Comparison of ENCODE assay signal across 23 mouse cellular contexts in the genomic region with DNA sequence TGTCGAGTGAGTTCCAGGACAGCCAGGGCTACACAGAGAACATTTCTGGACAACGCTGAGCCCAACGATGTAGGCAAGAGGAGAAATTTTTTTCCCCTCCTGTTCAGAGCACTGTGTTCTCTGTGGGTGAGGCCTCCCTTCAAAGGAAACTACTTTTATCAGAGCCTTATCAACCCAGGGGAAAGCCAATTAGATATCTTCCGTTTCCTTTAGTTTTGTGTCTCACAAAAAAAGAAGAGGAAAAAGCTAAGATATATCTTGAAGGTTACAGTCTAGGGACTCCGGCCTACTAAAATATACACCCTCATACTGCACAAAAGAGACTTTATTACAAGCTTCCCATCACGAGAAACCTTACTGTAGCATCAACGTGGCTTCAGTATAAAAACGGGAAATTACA. TPM values are rescaled to one million over a fixed set of nuclear protein-coding genes. Genes with fewer than 3 reads are reported as not detected.
"Had no signal": no experiment of that assay in that cellular context is flagged by ENCODE, and none has a peak within 500 bp of the region (broad histone marks: within the 10 kb centered on the region; RNA-seq: fewer than 3 reads in every experiment).

No protein-coding gene starts in this region.

- DNase-seq: gastrocnemius, adult 2 months; gastrocnemius, postnatal 10 days; gastrocnemius, postnatal 25 days; heart, adult 18-20 months; heart, postnatal 10 days; heart, postnatal 36 days; kidney, adult 11 months; kidney, adult 2 months; kidney, adult 9 months; kidney, postnatal 10 days; kidney, postnatal 25 days; kidney, postnatal 4 days; liver had no signal

- H3K9ac ChIP-seq: heart, embryonic 12.5 days; hindbrain, embryonic 13.5 days; hindbrain, embryonic 15.5 days; liver, embryonic 14.5 days had no signal

- H3K36me3 ChIP-seq: heart, embryonic 10.5 days; heart, embryonic 12.5 days; hindbrain, embryonic 13.5 days; hindbrain, embryonic 15.5 days had no signal

- H3K9me3 ChIP-seq: heart, embryonic 10.5 days; heart, embryonic 12.5 days; hindbrain, embryonic 13.5 days; hindbrain, embryonic 15.5 days had no signal

- ATAC-seq: hindbrain, postnatal 0 days; intestine, embryonic 16.5 days had no signal

- H3K4me2 ChIP-seq: heart, embryonic 12.5 days; hindbrain, embryonic 13.5 days; hindbrain, embryonic 15.5 days had no signal

- H3K27me3 ChIP-seq: heart, embryonic 12.5 days; hindbrain, embryonic 13.5 days; hindbrain, embryonic 15.5 days had no signal

- H3K27ac ChIP-seq: gastrocnemius, adult 2 months; heart, embryonic 10.5 days; hindbrain, embryonic 13.5 days; hindbrain, embryonic 15.5 days; hindbrain, postnatal 0 days; layer of hippocampus, adult 2 months; left cerebral cortex, adult 2 months; liver, embryonic 14.5 days had no signal

- H3K4me3 ChIP-seq: gastrocnemius, adult 2 months; heart, embryonic 10.5 days; heart, embryonic 12.5 days; hindbrain, embryonic 13.5 days; hindbrain, embryonic 15.5 days; layer of hippocampus, adult 2 months; left cerebral cortex, adult 2 months had no signal

- H3K4me1 ChIP-seq: hindbrain, embryonic 13.5 days; hindbrain, embryonic 15.5 days had no signal

RNA-seq across cellular contexts. Expression of a gene that starts 38.0 kb away (rescaled TPM):
- total RNA-seq: gastrocnemius, adult 2 months; granulocyte monocyte progenitor cell, adult 5-6 weeks had no signal
